Mouse (Mus musculus): ENCODE measurements around the gene Hmg20b.

DNA sequence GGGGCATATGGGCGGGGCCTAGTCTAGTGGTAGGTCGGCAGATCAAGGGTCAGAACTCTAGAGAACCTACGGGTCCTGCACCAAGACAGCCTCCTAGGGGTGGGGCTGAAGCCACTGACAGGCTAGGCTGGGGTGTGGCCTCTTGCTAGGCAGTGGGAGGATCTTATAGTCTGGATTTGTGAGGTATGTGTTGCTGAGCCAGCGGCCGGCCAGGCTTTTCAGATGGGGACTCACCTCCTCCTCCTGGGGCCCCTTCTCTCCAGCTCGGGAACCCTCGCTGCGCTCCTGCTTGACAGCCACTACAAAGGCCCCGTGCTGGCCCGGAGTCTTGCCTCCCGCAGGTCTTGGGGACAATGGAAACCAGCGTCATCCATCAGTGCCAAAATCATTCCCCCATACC, 1.1 kb downstream of the Hmg20b start:
- TF ChIP-seq CTCF (IDR thresholded peaks at IDR 0.05; ENCODE audit: low read depth) (no peak), EP300 (IDR thresholded peaks at IDR 0.05; ENCODE audit: low read depth) (no peak)

All from heart, postnatal 0 days (tissue).